Mouse (Mus musculus) adrenal gland, postnatal 25 days (tissue): ENCODE data around the gene Stx5a. TPM values are rescaled to one million over a fixed set of nuclear protein-coding genes. Genes with fewer than 3 reads are reported as not detected.
"Not testable (repeated sequence)": the region's sequence is repeated elsewhere in the genome, so short reads cannot be mapped to it uniquely, and the experiment has no call there.

Source experiments
- DNase-seq: peaks from one replicate; pipeline ENCODE4 v3.0.0; 2021; ENCODE audit warnings: mixed read lengths
- total RNA-seq: library from RNA; stranded (reverse); gene quantifications from 2 replicates; pipeline ENCODE4 v1.2.3, GENCODE M21; 2021

Gene Stx5a
- total RNA-seq, 1 experiment from 2014 or later = 106 TPM

DNA sequence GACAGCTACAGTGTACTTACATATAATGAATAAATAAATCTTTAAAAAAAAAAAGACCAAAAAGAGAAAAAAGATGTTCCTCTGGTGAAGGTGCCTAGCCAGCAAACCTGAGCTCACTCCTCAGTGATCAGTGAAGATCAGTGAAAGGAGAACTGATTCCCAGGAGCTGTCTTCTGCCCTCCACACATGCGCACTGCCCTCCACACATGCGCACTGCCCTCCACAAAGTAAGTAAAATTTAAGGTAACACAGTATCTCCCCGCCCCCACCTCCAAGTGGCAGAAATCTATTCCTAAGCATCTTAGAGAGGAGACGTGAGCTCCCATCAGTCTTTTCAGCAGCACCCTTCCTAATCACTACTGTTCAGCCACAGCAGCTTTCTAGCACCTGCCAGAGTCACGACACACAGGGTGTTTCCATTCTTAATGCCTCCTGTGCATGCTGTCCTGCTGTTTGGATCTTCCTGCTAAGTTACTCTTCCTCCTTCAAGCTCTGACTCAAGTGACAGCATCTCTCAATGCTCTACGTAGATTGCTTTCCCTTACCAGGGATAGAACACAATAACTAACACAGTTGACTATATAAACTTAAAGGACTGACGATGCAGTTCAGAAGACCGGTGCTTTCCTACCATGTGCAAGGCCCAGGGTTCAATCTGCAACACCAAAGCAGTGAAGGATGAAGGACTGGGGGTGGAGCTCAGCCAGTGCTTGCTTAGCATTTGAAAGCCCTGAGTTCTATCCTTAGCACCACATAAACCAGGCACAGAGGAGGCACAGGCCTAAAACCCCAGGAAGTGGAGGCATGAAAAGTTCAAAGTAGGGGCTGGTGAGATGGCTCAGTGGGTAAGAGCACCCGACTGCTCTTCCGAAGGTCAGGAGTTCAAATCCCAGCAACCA lies 25.1 kb upstream of the Stx5a start:
- no peak for DNase-seq

- no peak for DNase-seq
Observed at GRCm38 (mm10) chr19:8716767-8717475, 24.3 kb upstream of the Stx5a start.

DNA sequence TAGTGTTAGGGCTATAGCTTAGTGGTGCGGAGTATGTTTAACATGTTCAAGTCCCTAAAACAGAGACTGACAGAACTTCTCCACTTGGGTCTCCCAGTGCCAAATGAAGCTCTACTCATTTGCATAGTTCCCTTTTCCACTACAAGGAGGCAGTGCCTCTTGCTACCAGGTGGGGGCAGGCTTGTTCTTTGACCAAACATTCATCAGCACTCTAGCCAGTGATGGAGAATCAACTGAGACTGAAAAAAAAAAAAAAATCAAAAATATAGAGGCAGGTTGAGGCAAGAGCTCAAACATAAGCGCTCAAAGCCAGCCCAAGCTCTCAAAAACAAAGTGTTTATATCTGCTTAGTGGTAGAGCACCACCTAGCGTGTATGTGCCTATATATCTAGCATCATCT lies 22.9 kb upstream of the Stx5a start:
- peak; percentile 58 for DNase-seq

DNA sequence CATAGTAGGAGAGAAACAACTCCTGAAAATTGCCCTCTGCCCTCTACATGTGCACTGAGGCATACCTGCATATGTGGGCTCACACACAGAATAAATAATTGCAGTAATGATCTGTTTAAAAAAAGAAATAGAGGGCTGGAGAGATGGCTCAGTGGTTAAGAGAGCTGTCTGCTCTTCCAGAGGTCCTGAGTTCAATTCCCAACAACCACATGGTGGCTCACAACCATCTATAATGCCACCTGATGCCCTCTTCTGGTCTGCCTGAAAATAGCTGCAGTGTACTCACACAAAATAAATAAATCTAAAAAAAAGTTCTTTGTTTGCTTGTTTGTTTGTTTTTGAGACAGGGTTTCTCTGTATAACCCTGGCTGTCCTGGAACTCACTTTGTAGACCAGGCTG lies 22.2 kb upstream of the Stx5a start:
- not testable (repeated sequence) for DNase-seq

- no peak for DNase-seq
Observed at GRCm38 (mm10) chr19:8721378-8721777, 19.8 kb upstream of the Stx5a start.

- no peak for DNase-seq
Observed at GRCm38 (mm10) chr19:8722021-8722420, 19.2 kb upstream of the Stx5a start.

GRCm38 (mm10) chr19:8722559-8722906 lies 18.7 kb upstream of the Stx5a start:
- DNase-seq = no peak

- DNase-seq = peak; percentile 92
Observed at GRCm38 (mm10) chr19:8722907-8723573, 18.2 kb upstream of the Stx5a start, which contains the start of gene Slc3a2. Gene Slc3a2 (minus strand): TSS chr19:8723369.

- DNase-seq = no peak
Observed at GRCm38 (mm10) chr19:8723574-8724346, 17.5 kb upstream of the Stx5a start.

- DNase-seq = no peak
Observed at GRCm38 (mm10) chr19:8724392-8724791, 16.8 kb upstream of the Stx5a start.

GRCm38 (mm10) chr19:8725081-8725613 lies 16.1 kb upstream of the Stx5a start:
- no peak for DNase-seq

DNA sequence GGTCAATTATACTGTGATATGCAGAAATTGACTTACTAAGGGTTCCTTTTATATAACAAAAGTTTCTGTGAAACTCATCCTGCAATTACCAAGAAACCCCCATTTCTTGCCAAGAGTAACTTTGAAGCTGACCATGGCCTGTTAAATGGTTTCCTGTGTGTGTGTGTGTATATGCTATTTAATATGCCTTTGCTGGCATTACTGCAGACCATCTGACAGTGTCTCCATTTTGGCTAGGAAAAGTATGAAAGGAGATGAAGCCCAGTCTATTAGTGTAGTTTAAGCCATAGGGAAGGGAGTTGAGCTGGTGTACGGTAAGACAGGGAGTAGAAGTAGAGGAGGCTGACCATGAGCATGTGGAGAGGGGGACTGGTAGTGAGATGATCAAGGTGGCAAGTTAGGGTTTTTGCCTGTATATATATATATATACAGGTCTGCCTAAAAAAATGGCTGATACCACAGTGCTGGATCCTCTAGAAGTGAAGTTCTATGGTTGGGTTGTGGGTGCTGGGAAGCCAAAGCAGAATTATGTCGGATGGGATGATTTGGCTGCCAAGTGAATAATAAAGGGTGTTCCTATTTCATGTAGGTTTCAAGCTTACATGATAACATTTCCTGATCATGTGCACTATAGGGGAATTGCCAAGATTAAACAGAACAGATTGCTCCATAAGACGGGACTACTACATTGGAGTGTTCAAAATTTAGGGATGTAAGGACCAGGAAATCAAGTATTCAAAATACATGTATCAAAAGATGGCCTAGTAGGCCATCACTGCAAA lies 14.4 kb upstream of the Stx5a start:
- DNase-seq = no peak

DNA sequence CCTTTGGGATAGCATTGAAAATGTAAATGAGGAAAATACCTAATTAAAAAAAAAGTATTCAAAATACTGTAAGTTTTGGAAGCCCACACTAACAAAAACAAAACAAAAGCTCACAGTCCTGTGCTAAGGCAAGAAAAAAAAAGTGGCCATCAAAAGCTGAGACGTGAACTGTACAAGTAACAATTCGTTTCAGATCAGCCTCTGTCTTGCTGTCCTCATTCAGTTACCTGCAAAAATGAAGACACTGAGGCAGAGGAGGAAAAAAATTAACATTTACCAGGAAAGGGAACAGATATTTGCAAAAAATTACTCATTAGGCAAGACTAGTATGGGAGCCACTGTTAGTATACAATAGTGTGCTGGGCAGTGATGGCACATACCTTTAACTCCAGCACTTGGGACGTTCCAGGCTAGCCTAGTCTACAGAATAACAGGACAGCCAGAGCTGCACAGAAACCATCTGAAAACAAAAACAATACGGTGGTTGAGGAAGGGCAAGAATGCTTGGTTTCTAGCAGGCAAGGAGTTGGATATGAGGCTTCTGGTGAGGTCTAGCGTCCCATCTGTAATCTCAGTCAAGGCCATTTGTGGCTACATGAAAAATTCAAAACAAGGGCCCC lies 13.6 kb upstream of the Stx5a start:
- no peak for DNase-seq

DNA sequence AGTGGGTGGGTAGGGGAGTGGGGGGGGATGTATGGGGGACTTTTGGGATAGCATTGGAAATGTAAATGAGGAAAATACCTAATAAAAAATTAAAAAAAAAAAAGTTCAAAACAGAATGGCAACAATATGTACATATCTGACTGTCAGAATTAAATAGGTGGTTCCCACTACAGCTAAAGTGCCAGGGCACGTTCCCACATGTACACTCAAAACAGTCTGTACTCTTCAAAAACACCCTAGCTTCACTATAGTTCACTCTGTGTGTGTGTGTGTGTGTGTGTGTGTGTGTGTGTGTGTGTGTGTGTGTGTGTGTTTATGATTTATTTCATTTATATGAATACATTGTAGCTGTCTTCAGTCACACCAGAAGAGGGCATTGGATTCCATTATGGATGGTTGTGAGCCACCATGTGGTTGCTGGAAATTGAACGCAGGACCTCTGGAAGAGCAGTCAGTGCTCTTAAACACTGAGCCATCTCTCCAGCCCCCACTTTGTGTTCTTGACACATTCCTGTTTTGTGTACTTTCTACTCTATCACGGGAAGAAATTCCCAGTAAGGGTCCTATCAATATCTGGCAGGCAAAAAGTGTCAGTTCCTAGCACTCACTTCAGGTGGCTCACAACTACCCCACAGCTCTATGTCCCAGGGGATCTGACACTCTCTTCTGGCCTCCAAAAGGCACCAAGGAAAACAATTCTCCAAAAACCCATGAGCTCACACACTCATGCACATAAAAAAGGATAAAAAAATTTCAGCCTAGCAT lies 12.7 kb upstream of the Stx5a start:
- DNase-seq = not testable (repeated sequence)

DNA sequence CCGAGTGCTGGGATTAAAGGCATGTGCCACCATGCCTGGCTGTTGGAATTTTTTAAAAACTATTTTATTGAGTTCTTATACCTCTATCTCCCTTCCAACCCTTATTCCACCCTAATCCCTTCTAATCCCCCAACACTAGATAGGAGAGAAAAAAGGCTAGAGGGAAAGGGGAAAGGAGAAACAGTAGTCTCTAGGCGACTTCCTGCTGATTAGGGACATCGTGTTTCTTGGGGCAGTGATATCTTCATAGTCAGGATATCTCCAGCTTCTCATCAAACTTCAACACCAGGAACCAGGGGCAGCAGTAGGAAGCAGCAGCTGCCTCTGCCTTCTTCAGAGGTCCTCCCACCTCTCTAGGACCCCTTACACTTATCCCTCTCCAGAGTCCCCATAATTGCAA lies 6.9 kb upstream of the Stx5a start:
- DNase-seq = no peak

DNA sequence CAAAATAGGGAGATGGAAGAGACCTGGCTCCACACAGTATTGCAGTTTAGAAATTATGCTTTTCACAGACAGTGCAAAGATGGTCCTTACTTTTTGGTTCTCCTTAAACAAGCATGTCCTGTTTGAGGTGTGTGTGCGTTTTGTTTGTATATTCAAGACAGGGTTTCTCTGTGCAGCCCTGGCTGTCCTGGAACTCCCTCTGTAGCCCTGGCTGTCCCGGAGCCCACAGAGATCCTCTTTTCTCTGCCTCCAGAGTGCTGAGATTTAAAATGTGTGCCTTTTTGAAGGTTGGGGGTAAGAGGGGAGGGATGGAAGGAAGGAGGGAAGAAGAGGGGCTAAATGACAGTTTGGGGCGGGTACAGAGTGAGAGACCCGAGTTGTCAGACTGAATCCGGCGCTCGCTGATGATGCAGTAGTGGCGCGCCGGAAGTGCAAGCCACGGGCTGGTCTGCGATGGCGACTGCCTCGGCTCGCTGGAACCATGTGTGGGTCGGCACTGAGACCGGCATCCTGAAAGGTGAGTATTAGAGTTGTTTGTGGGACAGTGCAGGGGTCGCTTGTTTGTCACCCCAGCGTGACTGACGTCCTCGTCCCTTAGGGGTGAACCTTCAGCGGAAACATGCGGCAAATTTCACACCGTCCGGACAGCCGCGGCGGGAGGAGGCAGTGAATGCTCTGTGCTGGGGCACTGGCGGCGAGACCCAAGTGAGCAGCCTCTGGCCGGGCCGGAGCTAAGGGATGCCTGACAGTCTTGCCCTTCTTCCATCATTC lies 5.6 kb upstream of the Stx5a start, which contains the start of gene Wdr74:
TSS of gene Wdr74 (plus strand) at position 439 of the 771 bp plus-strand sequence.
- peak; percentile 90 for DNase-seq

DNA sequence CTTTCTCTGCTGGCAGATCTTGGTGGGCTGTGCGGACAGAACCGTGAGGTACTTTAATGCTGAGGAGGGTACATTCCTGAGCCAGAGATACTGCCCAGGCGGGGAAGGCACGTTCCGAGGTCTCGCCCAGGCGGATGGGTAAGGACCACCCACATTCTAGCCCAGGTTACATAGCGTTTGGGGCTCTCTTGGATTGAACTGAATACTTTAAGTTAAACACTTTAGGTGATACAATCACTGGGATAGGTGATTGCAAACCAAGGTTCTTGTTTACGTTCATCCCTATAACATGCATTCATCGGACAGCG lies 5.1 kb upstream of the Stx5a start:
- DNase-seq = no peak

GRCm38 (mm10) chr19:8738911-8739310 lies 2.3 kb upstream of the Stx5a start:
- no peak for DNase-seq

DNA sequence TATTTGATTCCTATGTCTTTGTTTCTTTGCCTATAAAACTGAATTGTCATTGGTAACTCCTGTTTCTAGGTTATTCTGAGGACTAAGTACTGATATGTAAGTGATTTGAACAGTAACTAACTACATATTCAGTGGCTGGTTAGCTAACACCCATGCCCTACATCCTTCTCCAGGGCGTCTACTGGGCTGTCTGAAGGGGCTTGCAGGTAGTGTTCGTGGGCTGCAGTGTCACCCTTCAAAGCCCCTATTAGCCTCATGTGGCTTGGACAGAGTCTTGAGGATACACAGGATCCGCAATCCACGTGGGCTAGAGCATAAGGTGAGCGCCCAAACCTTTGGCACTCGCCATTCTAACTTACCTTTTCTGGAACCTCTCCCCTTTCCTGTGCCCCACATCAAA lies 1.6 kb upstream of the Stx5a start:
- DNase-seq = no peak
